Mouse (Mus musculus): Measurements from ENCODE around the gene Ccdc36. TPM values are rescaled to one million over a fixed set of nuclear protein-coding genes. Genes with fewer than 3 reads are reported as not detected.

Gene Ccdc36
- total RNA-seq, 2 experiments from 2014 or later = 0.42 TPM; not detected in 1

DNA sequence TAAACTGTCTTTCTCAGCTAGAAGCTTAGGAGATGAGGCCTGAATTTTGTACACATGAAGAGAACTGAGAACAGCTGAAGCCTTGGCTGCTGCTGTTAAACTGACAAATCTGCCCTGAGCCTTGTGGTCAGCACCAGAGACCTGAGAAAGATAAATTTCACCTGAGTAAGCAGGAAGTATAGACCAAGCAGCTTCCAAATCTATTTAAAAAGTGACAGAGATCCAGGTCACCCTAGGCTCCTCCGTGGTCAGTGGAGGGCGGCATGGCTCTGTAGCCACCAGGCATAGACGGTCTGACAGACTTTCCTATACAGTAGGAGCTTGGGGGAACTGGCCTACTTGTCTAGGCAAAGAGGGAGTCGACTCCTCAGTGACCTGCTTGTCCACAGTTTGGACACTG, 41.5 kb downstream of the Ccdc36 start:
- intact Hi-C loops (cut with DNase I) = no loop called here
- no peak for DNase-seq

DNA sequence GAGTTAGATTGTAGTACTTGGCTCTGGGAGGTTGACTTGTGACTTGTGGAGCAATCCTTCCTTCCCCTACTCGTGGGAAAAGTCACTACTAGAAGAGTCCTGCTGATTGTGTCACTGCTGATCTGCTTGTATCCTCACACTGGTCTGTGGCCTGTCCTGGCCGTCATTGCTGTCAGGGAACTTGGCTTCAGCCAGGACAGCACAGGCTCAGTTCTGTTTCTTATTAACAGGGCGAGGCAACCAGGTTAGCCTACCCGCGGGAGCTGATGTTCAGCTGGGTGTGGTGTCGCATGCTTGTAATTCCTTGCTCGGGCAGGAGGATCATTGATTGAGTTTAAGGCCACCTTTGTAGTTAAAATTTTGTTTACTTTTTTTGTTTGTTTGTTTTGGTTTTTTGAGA, 43.3 kb downstream of the Ccdc36 start:
- intact Hi-C loops (cut with DNase I) = no loop called here
- DNase-seq = no peak

DNA sequence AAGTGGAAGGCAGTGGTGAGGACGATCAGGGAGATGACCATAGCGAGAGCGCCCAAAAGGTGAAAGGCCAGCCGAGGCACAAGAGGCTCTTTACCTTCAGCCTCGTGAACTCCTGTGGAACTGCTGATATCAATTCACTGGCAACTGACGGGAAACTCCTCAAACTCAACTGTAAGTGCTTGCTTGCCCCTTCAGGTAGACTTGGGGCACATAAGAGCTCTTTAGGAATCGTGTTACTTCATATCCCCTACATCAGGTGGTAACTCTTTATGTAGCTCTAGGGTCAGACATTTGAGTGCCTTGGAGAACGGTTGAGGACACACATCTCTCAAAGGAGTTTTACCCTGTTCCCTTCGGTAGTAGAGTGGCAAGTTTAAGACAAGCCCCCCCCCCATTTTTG, 46.9 kb downstream of the Ccdc36 start:
- DNase-seq = no peak
- intact Hi-C loops (cut with DNase I) = no loop called here

DNA sequence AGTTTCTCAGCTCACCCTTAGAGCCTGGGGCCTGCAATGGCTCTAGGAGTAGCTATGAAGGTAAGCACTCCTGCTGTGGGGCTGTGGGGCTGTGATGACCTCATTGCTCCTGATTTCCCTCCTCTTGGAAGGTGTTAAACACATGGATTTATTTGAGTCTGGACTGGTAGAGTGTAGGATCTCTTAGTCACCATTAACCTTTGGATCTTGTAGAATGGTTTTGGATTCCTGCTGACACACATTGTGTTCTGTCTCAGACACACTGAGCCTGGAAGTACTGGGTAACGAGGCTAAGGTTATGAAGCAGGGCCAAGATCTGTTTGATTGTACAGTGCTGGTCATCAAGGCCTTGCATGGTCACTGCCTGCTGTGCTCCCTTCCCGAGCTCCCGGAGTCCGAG, 49.0 kb downstream of the Ccdc36 start:
- no peak for DNase-seq
- intact Hi-C loops (cut with DNase I) = no loop called here

DNA sequence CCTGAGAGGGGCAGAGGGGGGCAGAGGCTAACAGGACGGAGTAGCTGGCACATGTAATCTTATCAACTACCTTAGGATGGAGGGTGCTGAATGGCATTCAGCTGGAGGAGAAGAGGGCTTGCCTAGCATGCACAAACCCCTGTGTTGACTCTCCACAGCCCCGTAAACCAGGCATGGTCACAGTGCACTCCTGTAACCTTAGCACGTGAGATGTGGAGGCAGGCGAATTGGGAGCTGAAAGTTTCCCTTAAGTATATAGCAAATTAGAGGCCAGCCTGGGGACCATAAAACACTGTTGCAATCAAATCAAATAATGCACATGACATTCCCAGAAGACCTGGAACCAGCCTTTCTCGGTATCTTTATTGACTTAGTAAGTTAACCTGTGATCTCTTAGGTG, 49.5 kb downstream of the Ccdc36 start:
- intact Hi-C loops (cut with DNase I) = no loop called here
- DNase-seq = no peak

DNA sequence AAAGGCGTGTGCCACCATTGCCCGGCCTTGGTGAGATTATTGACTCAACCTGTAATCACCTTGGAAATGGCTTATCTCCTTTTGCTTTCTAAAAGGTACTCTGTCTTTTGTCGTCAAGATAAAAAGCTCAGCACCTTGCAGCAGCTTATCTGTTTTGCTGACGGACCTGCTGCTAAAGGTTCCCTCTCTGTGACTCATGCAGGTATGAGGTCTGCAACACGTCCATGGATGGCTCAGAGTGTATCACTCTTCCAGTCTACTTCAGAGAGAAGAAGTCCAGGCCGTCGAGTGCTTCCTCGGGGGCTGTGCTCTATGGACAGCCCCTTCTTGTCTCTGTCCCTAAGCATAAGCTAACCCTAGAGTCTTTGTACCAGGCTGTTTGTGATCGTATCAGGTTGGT, 50.0 kb downstream of the Ccdc36 start:
- DNase-seq = no peak
- intact Hi-C loops (cut with DNase I) = no loop called here

Other genes starting within 250 kb of the Ccdc36 start
- 10 to 100 TPM; 70.4 to 74.5 TPM for gene Bsn, start 238.1 kb downstream of the Ccdc36 start, total RNA-seq (2021)
- gene Dag1, start 164.5 kb downstream of the Ccdc36 start, total RNA-seq (2021) = 100 to 1,000 TPM; 121 to 127 TPM
- 100 to 1,000 TPM; 101 to 118 TPM for gene Nicn1, start 138.1 kb downstream of the Ccdc36 start, total RNA-seq (2021)
- 10 to 100 TPM; 25.0 to 26.7 TPM for gene Amt, start 131.6 kb downstream of the Ccdc36 start, total RNA-seq (2021)
- gene Rhoa, start 122.4 kb downstream of the Ccdc36 start, total RNA-seq (2021) = 100 to 1,000 TPM; 191 to 205 TPM
- 10 to 100 TPM; 30.0 to 35.6 TPM for gene Tcta, start 122.3 kb downstream of the Ccdc36 start, total RNA-seq (2021)
- 100 to 1,000 TPM; 113 to 116 TPM for gene Gpx1, start 89.6 kb downstream of the Ccdc36 start, total RNA-seq (2021)
- 100 to 1,000 TPM; 142 to 150 TPM for gene Usp4, start 80.6 kb downstream of the Ccdc36 start, total RNA-seq (2021)
- gene 1700102P08Rik, start 35.7 kb downstream of the Ccdc36 start, total RNA-seq (2021) = 1 to 10 TPM; 3.6 to 4.9 TPM
- gene BC048562, start 8.0 kb upstream of the Ccdc36 start, total RNA-seq (2021) = not detected
- gene Ccdc71, start 32.0 kb upstream of the Ccdc36 start, total RNA-seq (2021) = 10 to 100 TPM; 44.3 to 45.7 TPM
- 10 to 100 TPM; 32.7 to 37.9 TPM for gene Klhdc8b, start 33.1 kb upstream of the Ccdc36 start, total RNA-seq (2021)
- gene Lamb2, start 51.3 kb upstream of the Ccdc36 start, total RNA-seq (2021) = 10 to 100 TPM; 29.2 to 29.9 TPM
- gene Usp19, start 62.1 kb upstream of the Ccdc36 start, total RNA-seq (2021) = 100 to 1,000 TPM; 111 to 124 TPM
- 100 to 1,000 TPM in 1 of 2 experiments, 10 to 100 TPM in 1; 98.2 to 112 TPM for gene Qars, start 79.2 kb upstream of the Ccdc36 start, total RNA-seq (2021)
- gene Qrich1, start 88.3 kb upstream of the Ccdc36 start, total RNA-seq (2021) = 100 to 1,000 TPM; 145 to 149 TPM
- gene Impdh2, start 131.8 kb upstream of the Ccdc36 start, total RNA-seq (2021) = 10 to 100 TPM; 85.7 to 86.1 TPM
- gene Ndufaf3, start 138.9 kb upstream of the Ccdc36 start, total RNA-seq (2021) = 10 to 100 TPM; 43.0 to 54.5 TPM
- gene Dalrd3, start 141.4 kb upstream of the Ccdc36 start, total RNA-seq (2021) = 10 to 100 TPM; 78.2 to 86.6 TPM
- 100 to 1,000 TPM; 233 to 289 TPM for gene Wdr6, start 150.3 kb upstream of the Ccdc36 start, total RNA-seq (2021)
- gene P4htm, start 169.2 kb upstream of the Ccdc36 start, total RNA-seq (2021) = 10 to 100 TPM; 26.2 to 34.5 TPM
- 10 to 100 TPM; 58.3 to 59.6 TPM for gene Arih2, start 220.9 kb upstream of the Ccdc36 start, total RNA-seq (2021)
- gene Slc25a20, start 233.6 kb upstream of the Ccdc36 start, total RNA-seq (2021) = 10 to 100 TPM; 17.9 to 18.9 TPM

Measured in left cerebral cortex, postnatal 4 days (tissue).